Mouse (Mus musculus) thymus, adult 2 months (tissue): Measurements from ENCODE around the gene Fto. TPM values are rescaled to one million over a fixed set of nuclear protein-coding genes. Genes with fewer than 3 reads are reported as not detected.

Experiments used
- DNase-seq: peaks from one replicate; pipeline ENCODE4 v3.0.0; 2021
- H3K27ac ChIP-seq: fragments of 200-500 bp; 2 replicates; pipeline ENCODE4 v1.5.1; 2012; ENCODE audit warnings: low read length, control low read depth; ENCODE audit not compliant: control insufficient read depth, insufficient read depth
- H3K27me3 ChIP-seq: fragments of 200-500 bp; 2 replicates; pipeline ENCODE4 v1.6.1; 2012; ENCODE audit warnings: mild to moderate bottlenecking, low read length, moderate library complexity, mixed read lengths; ENCODE audit not compliant: control insufficient read depth, insufficient read depth
- H3K36me3 ChIP-seq: fragments of 200-500 bp; 2 replicates; pipeline ENCODE4 v1.6.1; 2012; ENCODE audit warnings: mild to moderate bottlenecking, low read length, moderate library complexity; ENCODE audit not compliant: control insufficient read depth, insufficient read depth
- H3K4me1 ChIP-seq: fragments of 200-500 bp; replicated peaks from 2 replicates; pipeline ENCODE4 v1.6.1; 2012; ENCODE audit warnings: low read length; ENCODE audit not compliant: control insufficient read depth, insufficient read depth
- H3K4me3 ChIP-seq: fragments of 200-500 bp; 2 replicates; pipeline ENCODE4 v1.5.1; 2012; ENCODE audit warnings: mild to moderate bottlenecking, low read length, control low read depth, moderate library complexity; ENCODE audit not compliant: control insufficient read depth, insufficient read depth
- CTCF ChIP-seq: fragments of 200-500 bp; IDR thresholded peaks from 2 replicates; pipeline ENCODE4 v1.5.1; 2012; ENCODE audit warnings: mild to moderate bottlenecking, control low read depth, low read length, moderate library complexity, borderline replicate concordance; ENCODE audit not compliant: control insufficient read depth, poor library complexity, insufficient read depth; ENCODE audit errors: extremely low read depth
- POLR2A ChIP-seq: fragments of 200-500 bp; IDR thresholded peaks from 2 replicates; pipeline ENCODE4 v1.6.1; 2012; ENCODE audit warnings: mild to moderate bottlenecking, low read length, control low read depth, moderate library complexity; ENCODE audit not compliant: control insufficient read depth, poor library complexity, insufficient read depth; ENCODE audit errors: extremely low read depth
- WGBS: fragments of 180-500 bp; shearing (Covaris S2); methylation state at CpG from one replicate; pipeline ENCODE4 v1.1.7; 2018; 5-methylcytosine and 5-hydroxymethylcytosine counted together
- polyA plus RNA-seq: library from polyadenylated mRNA; depleted of rRNA; stranded (reverse); fragments of >200 nt; gene quantifications from 2 replicates; pipeline ENCODE4 v1.2.3, GENCODE M21; 2012

Gene Fto
- polyA plus RNA-seq, 1 experiment: 29.9 TPM

DNA sequence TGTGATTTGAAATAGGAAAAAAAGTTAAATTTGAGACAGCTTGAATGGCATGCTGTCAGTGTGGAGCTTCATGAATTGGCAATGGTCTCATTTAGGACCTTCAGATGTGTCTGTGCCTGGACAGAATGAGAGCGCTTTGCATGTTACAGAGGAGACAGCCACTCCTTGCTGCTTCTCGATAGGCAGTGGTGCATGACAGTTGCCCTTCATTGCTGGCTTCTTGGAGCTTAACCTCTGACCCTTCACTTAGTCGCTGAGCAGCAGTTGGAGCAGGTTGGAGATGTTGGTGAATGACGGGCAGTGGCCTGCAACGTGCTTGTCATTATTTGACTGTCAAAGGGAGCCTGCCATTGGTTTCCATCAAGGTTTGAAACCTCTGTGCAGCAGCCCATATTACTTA lies 28.9 kb downstream of the Fto start:
- H3K4me3 ChIP-seq: no peak overlapping the region
- no peaks in the 10 kb centered on the region for H3K27me3 ChIP-seq
- TF ChIP-seq POLR2A (no peak), CTCF (no peak)
- no peaks in the 10 kb centered on the region for H3K36me3 ChIP-seq
- H3K4me1 ChIP-seq: peaks cover 6% of the 10 kb centered on the region; the same call in 1 of the 2 replicates
- DNase-seq: no peak
- 92% methylated on average over 5 of the region's 5 CpGs for WGBS
- no peak overlapping the region for H3K27ac ChIP-seq

DNA sequence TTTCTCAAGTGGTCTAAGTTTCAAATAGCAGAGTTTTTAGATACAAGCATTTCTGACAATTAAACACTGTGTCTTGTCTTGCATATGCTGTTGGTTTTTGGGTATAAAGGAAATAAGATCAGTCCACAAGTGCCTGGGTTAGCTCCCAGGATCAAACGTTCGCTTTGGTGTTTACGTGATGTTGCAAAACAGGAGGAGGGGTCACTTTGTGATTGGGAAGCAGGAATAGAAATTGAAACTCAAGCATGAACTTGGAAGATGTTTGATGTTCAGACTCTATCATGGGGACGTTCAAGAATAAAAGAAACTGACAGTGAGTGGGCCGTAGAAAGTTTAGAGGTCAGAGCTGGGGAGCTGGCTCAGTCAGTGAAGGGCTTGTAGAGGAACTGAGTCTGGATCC lies 29.5 kb downstream of the Fto start:
- no peak overlapping the region for H3K27ac ChIP-seq
- WGBS: 86% methylated on average over 5 of the region's 5 CpGs
- H3K27me3 ChIP-seq: no peaks in the 10 kb centered on the region
- no peaks in the 10 kb centered on the region for H3K36me3 ChIP-seq
- TF ChIP-seq CTCF (no peak), POLR2A (no peak)
- no peak overlapping the region for H3K4me3 ChIP-seq
- H3K4me1 ChIP-seq: peaks cover 6% of the 10 kb centered on the region; the same call in 1 of the 2 replicates
- no peak for DNase-seq

DNA sequence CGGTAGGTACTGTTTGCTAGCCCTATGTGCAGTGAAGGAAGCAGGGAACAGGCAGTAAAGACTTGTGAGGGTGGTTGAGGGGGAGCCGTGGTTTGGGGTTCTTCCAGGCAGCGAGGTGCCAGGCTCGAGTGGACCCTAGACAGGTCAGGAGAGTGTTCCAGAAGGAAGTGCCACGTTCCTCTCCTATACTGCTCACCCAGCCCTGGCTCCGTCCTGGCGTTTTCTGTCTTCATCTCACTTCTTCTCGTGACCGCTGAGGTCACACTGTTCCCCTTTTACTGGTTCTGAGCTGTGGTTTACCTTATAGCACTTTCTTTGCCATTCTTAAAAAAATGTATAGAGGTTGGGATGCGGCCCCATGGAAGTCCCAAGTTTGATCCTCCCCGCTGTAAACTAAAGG lies 31.3 kb downstream of the Fto start:
- H3K27me3 ChIP-seq: no peaks in the 10 kb centered on the region
- H3K4me3 ChIP-seq: no peak overlapping the region
- no peaks in the 10 kb centered on the region for H3K36me3 ChIP-seq
- no peak overlapping the region for H3K27ac ChIP-seq
- no peak for TF ChIP-seq CTCF
- TF ChIP-seq POLR2A: no peak
- WGBS: 56% methylated on average over 11 of the region's 11 CpGs
- no peak for DNase-seq
- peaks cover 6% of the 10 kb centered on the region; the same call in 1 of the 2 replicates for H3K4me1 ChIP-seq

DNA sequence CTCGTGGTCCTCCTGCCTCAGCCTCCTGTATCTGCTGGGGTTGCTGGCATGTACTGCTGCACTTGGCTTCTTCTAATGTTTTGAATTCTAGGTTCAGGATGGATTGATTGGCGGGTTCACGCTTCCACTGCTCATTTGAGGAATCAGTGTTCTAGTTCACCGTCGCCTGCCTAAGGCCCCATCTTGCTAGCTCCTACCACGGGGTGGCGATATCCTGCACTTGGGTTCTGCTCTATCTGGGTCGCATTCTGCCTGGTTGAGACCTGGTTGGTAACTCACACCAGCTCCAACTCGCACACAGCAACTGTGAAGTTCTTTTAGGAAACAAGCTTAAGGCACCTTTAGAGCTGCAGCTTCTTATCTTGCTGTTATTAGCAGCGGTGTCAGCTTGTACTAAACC lies 33.8 kb downstream of the Fto start:
- H3K4me1 ChIP-seq: peaks cover 10% of the 10 kb centered on the region; the same call in 1 of the 2 replicates
- no peak overlapping the region for H3K27ac ChIP-seq
- no peak for TF ChIP-seq CTCF
- no peak for TF ChIP-seq POLR2A
- H3K27me3 ChIP-seq: no peaks in the 10 kb centered on the region
- WGBS: 94% methylated on average over 10 of the region's 10 CpGs
- no peak for DNase-seq
- H3K36me3 ChIP-seq: no peaks in the 10 kb centered on the region
- no peak overlapping the region for H3K4me3 ChIP-seq

DNA sequence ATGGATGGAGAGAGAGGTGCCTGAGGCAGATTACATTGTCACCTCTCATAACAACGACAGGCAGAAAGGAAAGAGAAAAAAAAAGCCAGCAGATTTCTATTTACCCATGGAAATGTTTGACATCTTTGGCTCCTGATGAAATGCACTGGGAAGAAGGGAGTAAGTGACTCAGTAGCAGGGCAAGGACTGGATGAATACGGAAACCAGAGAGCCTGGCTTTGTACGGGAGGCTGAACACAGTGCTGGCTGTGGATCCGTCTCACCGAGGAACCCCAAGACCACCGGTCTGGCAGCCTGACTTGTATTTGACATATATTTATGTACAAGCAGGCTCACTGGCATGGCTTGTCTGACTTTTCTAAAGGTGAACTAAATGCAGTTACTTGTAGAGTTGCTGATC lies 34.3 kb downstream of the Fto start:
- Histone ChIP-seq H3K4me3 (no peak overlapping the region), H3K36me3 (no peaks in the 10 kb centered on the region), H3K27me3 (no peaks in the 10 kb centered on the region), H3K4me1 (peaks cover 10% of the 10 kb centered on the region; the same call in 1 of the 2 replicates), H3K27ac (no peak overlapping the region)
- DNase-seq: no peak
- WGBS: 91% methylated on average over 6 of the region's 6 CpGs
- TF ChIP-seq POLR2A: no peak
- no peak for TF ChIP-seq CTCF

DNA sequence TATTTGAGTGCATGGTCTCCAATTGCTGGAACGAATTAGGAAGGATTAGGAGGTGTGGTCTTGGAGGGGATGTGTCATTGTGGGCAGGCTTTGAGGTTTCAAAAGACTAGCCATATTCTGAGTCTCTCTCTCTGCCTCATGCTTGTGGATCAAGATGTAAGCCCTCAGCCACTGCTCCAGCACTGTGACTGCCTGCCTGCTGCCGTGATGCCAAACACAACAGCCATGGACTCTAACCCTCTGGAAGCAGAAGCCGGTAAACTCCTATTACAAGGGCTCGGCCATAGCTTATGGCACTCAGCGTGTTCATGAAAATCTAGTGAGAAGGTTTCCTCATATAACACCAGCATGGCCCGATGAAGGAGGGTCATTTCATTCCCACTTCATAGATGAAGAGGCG lies 36.5 kb downstream of the Fto start:
- TF ChIP-seq CTCF: no peak
- TF ChIP-seq POLR2A: no peak
- DNase-seq: no peak
- 98% methylated on average over 7 of the region's 7 CpGs for WGBS

DNA sequence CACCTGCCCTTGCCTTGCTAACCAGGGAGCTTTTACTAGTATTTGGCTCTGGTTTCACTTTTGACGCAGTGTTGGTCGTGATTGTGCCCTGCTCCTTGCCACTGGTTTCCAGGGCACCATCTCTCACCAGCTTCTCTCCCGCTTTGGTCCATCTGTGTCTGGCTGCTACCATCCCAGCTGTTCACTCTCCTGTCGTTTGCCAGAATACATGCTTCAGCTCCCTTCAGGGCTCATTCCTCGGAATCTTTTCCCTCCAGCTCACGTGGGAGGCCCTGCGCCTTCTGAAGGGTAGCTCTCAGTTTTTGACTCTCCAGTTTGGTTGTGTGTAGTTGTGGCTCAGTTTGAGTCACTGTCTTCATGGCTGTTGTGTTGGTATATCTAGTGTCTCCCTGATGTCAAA lies 37.3 kb downstream of the Fto start:
- Histone ChIP-seq H3K36me3 (no peaks in the 10 kb centered on the region), H3K4me1 (0 out of 2 replicates have a peak, but pooled peaks cover 4% of the 10 kb centered on the region), H3K4me3 (no peak overlapping the region), H3K27ac (no peak overlapping the region), H3K27me3 (no peaks in the 10 kb centered on the region)
- 79% methylated on average over 7 of the region's 7 CpGs for WGBS
- no peak for TF ChIP-seq CTCF
- no peak for TF ChIP-seq POLR2A
- no peak for DNase-seq

More for the DNA sequence above, 36.5 kb downstream of the Fto start:
- Histone ChIP-seq H3K27ac (no peak overlapping the region), H3K4me3 (no peak overlapping the region), H3K4me1 (0 out of 2 replicates have a peak, but pooled peaks cover 4% of the 10 kb centered on the region), H3K36me3 (no peaks in the 10 kb centered on the region), H3K27me3 (no peaks in the 10 kb centered on the region)
